Mouse (Mus musculus) heart, adult 2 months (tissue): Measurements from ENCODE around the gene Ccdc110. TPM values are rescaled to one million over a fixed set of nuclear protein-coding genes. Genes with fewer than 3 reads are reported as not detected.
A peak's percentile ranks its signal among the peaks of the same experiment; 100 is the strongest.

Experiments
- DNase-seq, 2 experiments: peaks; one replicate each; pipeline ENCODE4 v3.0.0; 2021
- H3K27ac ChIP-seq: fragments of 200-600 bp; 2 replicates; pipeline ENCODE4 v1.8.1; 2022
- H3K27me3 ChIP-seq: fragments of 200-500 bp; 2 replicates; pipeline ENCODE4 v1.6.1; 2012; ENCODE audit warnings: mild to moderate bottlenecking, low read length, inconsistent platforms, mixed read lengths; ENCODE audit not compliant: control insufficient read depth, insufficient read depth
- H3K36me3 ChIP-seq: fragments of 200-500 bp; 2 replicates; pipeline ENCODE4 v1.6.1; 2012; ENCODE audit warnings: low read length, inconsistent platforms; ENCODE audit not compliant: control insufficient read depth, insufficient read depth
- H3K4me1 ChIP-seq: fragments of 200-500 bp; 2 replicates; pipeline ENCODE4 v1.6.1; 2011; ENCODE audit warnings: low read length; ENCODE audit not compliant: control insufficient read depth, insufficient read depth
- H3K4me3 ChIP-seq: fragments of 200-600 bp; 2 replicates; pipeline ENCODE4 v1.8.1; 2022
- H3K79me2 ChIP-seq: fragments of 200-500 bp; replicated peaks from 2 replicates; pipeline ENCODE4 v1.6.1; 2012; ENCODE audit warnings: mild to moderate bottlenecking, inconsistent platforms, low read length, moderate library complexity, mixed read lengths; ENCODE audit not compliant: control insufficient read depth, insufficient read depth
- H3K9ac ChIP-seq: fragments of 200-500 bp; 2 replicates; pipeline ENCODE4 v1.6.1; 2012; ENCODE audit warnings: low read depth, mild to moderate bottlenecking, control low read depth, inconsistent platforms, low read length, mixed read lengths
- CTCF ChIP-seq: fragments of 200-600 bp; IDR thresholded peaks from 2 replicates; pipeline ENCODE4 v1.8.1; 2022; ENCODE audit warnings: antibody characterized with exemption, mild to moderate bottlenecking, moderate library complexity
- EP300 ChIP-seq: fragments of 200-500 bp; IDR thresholded peaks from 2 replicates; pipeline ENCODE4 v1.6.1; 2011; ENCODE audit warnings: low read depth, low read length, control low read depth; ENCODE audit not compliant: insufficient read depth
- POLR2A ChIP-seq: fragments of 200-500 bp; IDR thresholded peaks from 2 replicates; pipeline ENCODE4 v1.6.1; 2011; ENCODE audit warnings: mild to moderate bottlenecking, low read depth, low read length, control low read depth; ENCODE audit not compliant: insufficient read depth
- WGBS: fragments of 180-500 bp; shearing (Covaris S2); methylation state at CpG from one replicate; pipeline ENCODE4 v1.1.7; 2018; 5-methylcytosine and 5-hydroxymethylcytosine counted together
- intact Hi-C: fragments of 180-260 bp; cut with DNase I; formaldehyde crosslinking; loops from one replicate; pipeline ENCODE4 v1.15.1; 2025
- polyA plus RNA-seq: library from polyadenylated mRNA; depleted of rRNA; stranded (reverse); fragments of >200 nt; gene quantifications from 2 replicates; pipeline ENCODE4 v1.2.3, GENCODE M21; 2012
- total RNA-seq, 2 experiments: library from RNA; stranded (reverse); gene quantifications; 2 replicates each; pipeline ENCODE4 v1.2.3; 2021

The Ccdc110 gene
- total and polyA plus RNA-seq, 3 experiments, result not detected

DNA sequence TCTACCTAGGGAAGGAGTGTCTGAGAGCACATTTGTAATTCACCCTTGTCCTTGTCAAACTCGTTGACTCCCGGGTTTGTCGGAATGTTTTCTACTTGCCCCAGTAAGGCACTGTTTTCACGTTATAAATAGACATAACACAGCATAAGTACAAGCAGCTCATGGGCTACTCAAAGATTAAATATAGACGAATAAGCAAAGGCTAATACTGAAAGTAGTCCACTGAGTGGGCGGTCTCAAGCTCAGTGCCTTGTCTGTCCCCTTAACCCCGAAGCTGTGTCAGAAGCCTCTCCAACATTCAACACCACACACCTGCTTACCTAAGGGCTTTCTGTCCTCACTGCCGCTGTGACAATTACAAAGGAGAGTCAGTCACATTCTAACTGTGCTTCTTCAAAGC, 32.8 kb upstream of the Ccdc110 start:
- no peak for DNase-seq
- Histone ChIP-seq H3K4me3 (no peak overlapping the region), H3K27ac (peak overlapping the region; percentile 55), H3K36me3 (peaks cover 21% of the 10 kb centered on the region), H3K4me1 (peaks cover 5% of the 10 kb centered on the region), H3K27me3 (no peaks in the 10 kb centered on the region), H3K79me2 (no peaks in the 10 kb centered on the region), H3K9ac (peak overlapping the region; percentile 28)
- no peak for TF ChIP-seq CTCF
- peak; percentile 42 for TF ChIP-seq POLR2A
- 48% methylated on average over 8 of the region's 8 CpGs for WGBS
- intact Hi-C loops, result no loop called here

DNA sequence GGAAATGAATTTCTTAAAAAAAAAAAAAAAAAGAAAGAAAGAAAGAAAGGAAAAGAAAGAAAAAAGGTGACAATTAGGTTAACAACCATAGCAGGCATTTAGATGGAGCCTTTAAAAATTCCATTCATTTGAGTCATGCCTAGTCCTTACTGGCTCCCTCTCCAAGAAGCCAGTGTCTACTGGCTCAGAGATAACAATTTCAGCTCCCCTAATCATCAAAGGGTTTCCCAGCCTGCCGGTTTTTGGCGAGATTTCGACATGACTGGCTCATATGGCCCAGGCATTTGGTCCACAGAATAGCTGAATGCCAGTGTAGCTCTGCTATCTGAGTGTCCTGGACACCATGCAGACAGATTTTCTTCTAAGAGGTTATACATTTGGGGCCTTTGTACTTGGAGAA, 30.8 kb upstream of the Ccdc110 start:
- TF ChIP-seq POLR2A (no peak), EP300 (no peak), CTCF (no peak)
- intact Hi-C loops, result no loop called here
- Histone ChIP-seq H3K27ac (peak overlapping the region; percentile 15), H3K9ac (no peak overlapping the region), H3K36me3 (peaks cover 21% of the 10 kb centered on the region), H3K4me1 (peaks cover 5% of the 10 kb centered on the region), H3K79me2 (no peaks in the 10 kb centered on the region), H3K27me3 (no peaks in the 10 kb centered on the region), H3K4me3 (no peak overlapping the region)
- peak in 1 of 2 experiments; percentile 41 for DNase-seq
- WGBS, result 11% methylated on average over 3 of the region's 3 CpGs

DNA sequence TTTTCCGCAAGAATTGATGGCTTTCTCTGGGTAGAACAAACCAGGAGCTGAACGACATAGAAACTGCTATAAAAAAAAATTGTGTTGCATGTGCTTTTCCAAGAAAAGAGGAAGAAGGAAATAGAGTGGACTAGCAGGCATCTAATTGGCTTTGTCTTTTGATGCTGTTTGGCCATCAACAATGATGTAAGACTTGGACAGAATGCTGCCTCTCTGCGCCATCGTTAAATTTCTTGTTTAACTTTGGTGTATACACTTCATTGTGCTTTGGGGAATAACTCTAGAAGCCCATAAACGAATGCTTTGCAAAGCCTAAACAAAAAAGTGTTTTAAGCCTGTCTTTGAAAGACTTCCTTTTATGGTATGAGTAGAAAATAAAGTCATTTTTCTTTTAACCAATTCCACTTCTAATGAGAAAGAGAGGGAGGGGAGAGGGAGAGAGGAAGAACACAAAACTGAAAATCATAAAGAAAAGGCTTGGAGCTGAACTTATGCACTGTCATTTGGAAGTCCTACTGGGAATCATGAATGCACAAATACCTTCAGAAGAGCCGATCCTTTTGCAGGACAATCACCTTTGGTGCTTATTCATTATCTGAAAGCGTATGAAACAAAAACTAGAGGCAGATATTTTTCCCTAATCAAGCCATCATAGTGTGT, 28.7 kb upstream of the Ccdc110 start:
- peaks cover 3% of the 10 kb centered on the region for H3K4me1 ChIP-seq
- no peaks in the 10 kb centered on the region for H3K27me3 ChIP-seq
- H3K9ac ChIP-seq, result no peak overlapping the region
- no peak overlapping the region for H3K4me3 ChIP-seq
- H3K36me3 ChIP-seq, result peaks cover 21% of the 10 kb centered on the region
- no peaks in the 10 kb centered on the region for H3K79me2 ChIP-seq
- 82% methylated on average over 7 of the region's 7 CpGs for WGBS
- no peak overlapping the region for H3K27ac ChIP-seq
- intact Hi-C loops, result no loop called here
- TF ChIP-seq EP300 (no peak), CTCF (no peak), POLR2A (no peak)
- no peak for DNase-seq

DNA sequence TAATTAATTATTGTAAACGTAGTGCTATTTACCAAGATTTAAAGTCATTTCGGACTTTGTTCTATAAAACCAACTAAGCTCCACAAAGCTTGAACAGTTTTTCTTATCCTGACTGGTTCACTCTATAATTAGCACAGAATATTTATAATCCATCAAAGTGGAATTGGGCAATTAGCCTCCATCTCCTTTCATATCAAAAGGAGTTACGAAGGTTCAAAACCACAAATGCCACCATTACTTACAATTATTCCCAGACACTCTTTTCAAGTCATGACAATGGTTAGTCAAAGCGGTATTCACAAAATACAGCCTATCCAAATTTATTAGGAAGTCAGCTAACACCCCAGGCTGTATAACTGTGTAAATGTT, 28.2 kb upstream of the Ccdc110 start:
- no peak overlapping the region for H3K4me3 ChIP-seq
- no peak overlapping the region for H3K9ac ChIP-seq
- no peak for TF ChIP-seq EP300
- no peak for TF ChIP-seq POLR2A
- TF ChIP-seq CTCF, result no peak
- peaks cover 21% of the 10 kb centered on the region for H3K36me3 ChIP-seq
- intact Hi-C loops, result no loop called here
- 98% methylated on average over 4 of the region's 4 CpGs for WGBS
- peaks cover 3% of the 10 kb centered on the region for H3K4me1 ChIP-seq
- no peak overlapping the region for H3K27ac ChIP-seq
- H3K27me3 ChIP-seq, result no peaks in the 10 kb centered on the region
- H3K79me2 ChIP-seq, result no peaks in the 10 kb centered on the region
- DNase-seq, result no peak

DNA sequence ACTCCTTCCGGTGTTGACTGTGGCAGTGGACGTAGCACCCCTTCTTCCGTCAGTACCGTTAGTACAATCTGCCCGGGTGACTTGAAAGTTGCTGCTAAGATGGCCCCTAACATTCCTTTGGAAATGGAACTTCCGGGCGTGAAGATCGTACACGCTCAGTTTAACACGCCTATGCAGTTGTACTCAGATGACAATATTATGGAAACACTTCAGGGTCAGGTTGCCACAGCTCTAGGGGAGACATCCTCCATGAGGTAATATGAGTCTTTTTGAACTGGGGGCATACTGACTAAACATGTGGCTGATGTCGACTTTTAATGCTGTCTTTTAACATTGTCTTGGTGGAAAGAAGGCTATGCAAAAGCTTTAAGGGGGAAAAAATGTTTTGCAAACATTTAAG, 20.7 kb upstream of the Ccdc110 start:
- no peaks in the 10 kb centered on the region for H3K27me3 ChIP-seq
- peaks cover 1% of the 10 kb centered on the region; the same call in 1 of the 2 replicates for H3K4me1 ChIP-seq
- intact Hi-C loops, result no loop called here
- H3K4me3 ChIP-seq, result no peak overlapping the region
- TF ChIP-seq POLR2A (no peak), CTCF (no peak), EP300 (no peak)
- H3K36me3 ChIP-seq, result no peaks in the 10 kb centered on the region
- H3K9ac ChIP-seq, result no peak overlapping the region
- H3K79me2 ChIP-seq, result no peaks in the 10 kb centered on the region
- WGBS, result 90% methylated on average over 11 of the region's 11 CpGs
- no peak overlapping the region for H3K27ac ChIP-seq
- no peak for DNase-seq

DNA sequence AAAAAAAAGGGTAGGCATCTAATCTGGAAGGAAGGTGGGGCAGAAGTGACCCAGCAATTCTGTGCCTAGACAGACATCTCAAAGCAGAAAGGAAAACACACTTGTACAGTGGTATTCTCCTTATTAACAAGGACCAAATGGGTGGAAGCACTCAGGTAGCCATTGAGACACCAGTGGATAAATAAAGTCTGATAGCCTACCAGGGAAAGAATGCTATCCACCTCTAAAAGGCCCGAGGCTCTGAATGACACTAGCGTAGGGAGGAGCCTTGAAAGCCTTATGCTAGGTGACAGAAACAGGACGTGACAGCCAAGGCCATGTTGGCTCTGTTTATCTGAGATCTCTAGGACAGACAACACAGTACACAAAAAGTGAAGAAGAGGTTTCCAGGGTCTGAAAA, 17.9 kb upstream of the Ccdc110 start:
- Histone ChIP-seq H3K27ac (peak overlapping the region; percentile 69), H3K27me3 (no peaks in the 10 kb centered on the region), H3K36me3 (no peaks in the 10 kb centered on the region), H3K79me2 (no peaks in the 10 kb centered on the region), H3K4me1 (peaks cover 1% of the 10 kb centered on the region; the same call in 1 of the 2 replicates), H3K9ac (no peak overlapping the region), H3K4me3 (no peak overlapping the region; the same call in 1 of the 2 replicates)
- TF ChIP-seq POLR2A, result no peak
- TF ChIP-seq CTCF, result no peak
- TF ChIP-seq EP300, result no peak
- 67% methylated on average over 3 of the region's 3 CpGs for WGBS
- DNase-seq, result no peak
- intact Hi-C loops, result no loop called here
